Mouse (Mus musculus) intestine, embryonic 16.5 days (tissue): ENCODE results near the gene Tsc2. TPM values are rescaled to one million over a fixed set of nuclear protein-coding genes. Genes with fewer than 3 reads are reported as not detected.

Source experiments
- ATAC-seq: fragments of 200-750 bp; cut with Nextera tagmentation; 2 replicates; pipeline ENCODE4 v1.8.0; 2017; ENCODE audit warnings: moderate TSS enrichment, moderate library complexity
- H3K27ac ChIP-seq: fragments of 300-500 bp; sonication (generic); 2 replicates; pipeline ENCODE4 v1.5.1; 2014; ENCODE audit warnings: mild to moderate bottlenecking, low read length
- H3K27me3 ChIP-seq: fragments of 300-500 bp; sonication (generic); replicated peaks from 2 replicates; pipeline ENCODE4 v1.6.1; 2014; ENCODE audit warnings: low read length, control low read depth, mixed read lengths; ENCODE audit not compliant: control insufficient read depth, insufficient read depth
- H3K36me3 ChIP-seq: fragments of 300-500 bp; sonication (generic); 2 replicates; pipeline ENCODE4 v1.6.1; 2014; ENCODE audit warnings: low read length, control low read depth; ENCODE audit not compliant: control insufficient read depth, insufficient read depth
- H3K4me1 ChIP-seq: fragments of 300-500 bp; sonication (generic); 2 replicates; pipeline ENCODE4 v1.6.1; 2014; ENCODE audit warnings: low read length, control low read depth, mixed read lengths; ENCODE audit not compliant: control insufficient read depth, insufficient read depth
- H3K4me2 ChIP-seq: fragments of 300-500 bp; sonication (generic); 2 replicates; pipeline ENCODE4 v1.6.1; 2014; ENCODE audit warnings: low read depth, low read length, control low read depth
- H3K4me3 ChIP-seq: fragments of 300-500 bp; sonication (generic); 2 replicates; pipeline ENCODE4 v1.5.1; 2014; ENCODE audit warnings: mild to moderate bottlenecking, low read length
- H3K9ac ChIP-seq: fragments of 300-500 bp; sonication (generic); 2 replicates; pipeline ENCODE4 v1.6.1; 2014; ENCODE audit warnings: low read depth, low read length
- H3K9me3 ChIP-seq: fragments of 300-500 bp; sonication (generic); 2 replicates; pipeline ENCODE4 v1.6.1; 2016; ENCODE audit warnings: low read length, control low read depth; ENCODE audit not compliant: control insufficient read depth
- WGBS: fragments of 180-500 bp; shearing (Covaris S2); extraction: QIAGEN DNeasy Blood & Tissue Kit; methylation state at CpG from one replicate; pipeline ENCODE4 v1.1.7; 2014; 5-methylcytosine and 5-hydroxymethylcytosine counted together
- polyA plus RNA-seq: library from polyadenylated mRNA; unstranded; fragments of >200 nt; fragmentation: Nextera tagmentation; extraction: Ambion mirVana; gene quantifications from 2 replicates; pipeline ENCODE4 v1.2.1, GENCODE M21; 2015

The Tsc2 gene
- polyA plus RNA-seq, 1 experiment from 2014 or later: 38.5 TPM

- Histone ChIP-seq H3K36me3 (no peaks in the 10 kb centered on the region), H3K27me3 (no peaks in the 10 kb centered on the region), H3K27ac (0 out of 2 replicates have a peak overlapping the region, but pooled peaks have one; percentile 88), H3K9me3 (no peaks in the 10 kb centered on the region), H3K4me1 (peaks cover 19% of the 10 kb centered on the region), H3K9ac (no peak overlapping the region), H3K4me3 (no peak overlapping the region), H3K4me2 (no peak overlapping the region)
- 76% methylated on average over 7 of the region's 7 CpGs for WGBS
- no peak for ATAC-seq
Measured at GRCm38 (mm10) chr17:24557091-24557490, 75.3 kb downstream of the Tsc2 start.

DNA sequence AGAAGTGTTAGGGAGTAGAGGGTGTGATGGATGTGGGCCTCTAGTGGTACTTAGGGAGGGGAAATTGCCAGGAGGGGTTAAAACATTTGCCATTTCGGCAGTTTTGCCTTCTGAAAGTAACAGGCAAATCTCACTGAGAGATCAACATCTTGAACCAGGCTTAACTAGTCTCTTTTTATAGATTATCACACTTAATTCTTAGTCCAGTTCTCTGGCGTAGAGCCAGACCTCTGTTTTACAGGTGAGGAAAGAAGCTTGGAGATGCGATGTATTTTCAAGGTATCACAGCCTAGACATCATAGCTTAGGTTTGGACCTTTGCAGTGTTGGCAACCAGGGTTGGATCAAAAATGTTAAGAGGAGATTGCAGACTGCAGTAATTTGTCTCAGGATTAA, 81.4 kb downstream of the Tsc2 start:
- no peak for ATAC-seq
- peak overlapping the region; percentile 96 for H3K27ac ChIP-seq

DNA sequence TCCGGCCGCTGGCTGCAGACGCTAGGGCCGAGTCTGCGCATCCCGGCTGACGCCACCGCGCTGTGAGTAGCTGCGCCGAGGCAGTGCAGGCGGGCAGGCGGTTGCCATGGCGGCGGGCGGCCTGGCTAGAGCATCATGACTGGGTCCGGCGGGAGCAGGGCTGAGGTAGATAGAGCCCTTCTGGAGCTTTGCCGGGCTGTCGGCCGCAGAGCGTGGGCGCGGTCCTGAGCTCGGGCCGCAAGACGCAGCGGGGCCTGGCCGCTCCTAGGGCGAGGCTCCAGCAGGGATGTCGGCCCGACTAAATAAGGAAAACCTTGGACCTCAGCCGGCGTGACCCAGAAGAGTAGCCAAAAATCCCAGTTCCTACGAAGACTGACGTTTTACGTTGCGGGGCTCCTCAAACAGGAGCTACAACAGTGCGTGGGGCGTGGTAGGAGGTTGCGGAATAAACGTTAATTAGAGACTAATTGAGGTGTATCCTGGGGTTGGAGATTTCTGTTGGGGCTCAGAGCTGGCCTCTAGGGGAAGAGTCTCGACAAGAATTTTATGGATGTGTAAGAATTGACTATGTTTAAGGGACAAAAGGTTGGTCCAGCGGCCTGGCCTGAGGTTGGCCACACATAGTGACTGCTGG, 81.9 kb downstream of the Tsc2 start:
- peak overlapping the region; percentile 93 for H3K9ac ChIP-seq
- peak overlapping the region; percentile 89 for H3K4me3 ChIP-seq
- H3K9me3 ChIP-seq: no peaks in the 10 kb centered on the region
- H3K4me1 ChIP-seq: peaks cover 23% of the 10 kb centered on the region
- no peaks in the 10 kb centered on the region for H3K27me3 ChIP-seq
- ATAC-seq: peak; percentile 73
- peak overlapping the region; percentile 78 for H3K4me2 ChIP-seq
- H3K27ac ChIP-seq: peak overlapping the region; percentile 96
- H3K36me3 ChIP-seq: no peaks in the 10 kb centered on the region
- WGBS: under 1% methylated on average over 44 of the region's 44 CpGs

More for the DNA sequence above, 81.4 kb downstream of the Tsc2 start:
- Histone ChIP-seq H3K27me3 (no peaks in the 10 kb centered on the region), H3K9me3 (no peaks in the 10 kb centered on the region), H3K4me2 (peak overlapping the region; percentile 78), H3K9ac (peak overlapping the region; percentile 93), H3K4me3 (peak overlapping the region; percentile 89), H3K36me3 (no peaks in the 10 kb centered on the region), H3K4me1 (peaks cover 20% of the 10 kb centered on the region)
- WGBS: 56% methylated on average over 3 of the region's 3 CpGs

DNA sequence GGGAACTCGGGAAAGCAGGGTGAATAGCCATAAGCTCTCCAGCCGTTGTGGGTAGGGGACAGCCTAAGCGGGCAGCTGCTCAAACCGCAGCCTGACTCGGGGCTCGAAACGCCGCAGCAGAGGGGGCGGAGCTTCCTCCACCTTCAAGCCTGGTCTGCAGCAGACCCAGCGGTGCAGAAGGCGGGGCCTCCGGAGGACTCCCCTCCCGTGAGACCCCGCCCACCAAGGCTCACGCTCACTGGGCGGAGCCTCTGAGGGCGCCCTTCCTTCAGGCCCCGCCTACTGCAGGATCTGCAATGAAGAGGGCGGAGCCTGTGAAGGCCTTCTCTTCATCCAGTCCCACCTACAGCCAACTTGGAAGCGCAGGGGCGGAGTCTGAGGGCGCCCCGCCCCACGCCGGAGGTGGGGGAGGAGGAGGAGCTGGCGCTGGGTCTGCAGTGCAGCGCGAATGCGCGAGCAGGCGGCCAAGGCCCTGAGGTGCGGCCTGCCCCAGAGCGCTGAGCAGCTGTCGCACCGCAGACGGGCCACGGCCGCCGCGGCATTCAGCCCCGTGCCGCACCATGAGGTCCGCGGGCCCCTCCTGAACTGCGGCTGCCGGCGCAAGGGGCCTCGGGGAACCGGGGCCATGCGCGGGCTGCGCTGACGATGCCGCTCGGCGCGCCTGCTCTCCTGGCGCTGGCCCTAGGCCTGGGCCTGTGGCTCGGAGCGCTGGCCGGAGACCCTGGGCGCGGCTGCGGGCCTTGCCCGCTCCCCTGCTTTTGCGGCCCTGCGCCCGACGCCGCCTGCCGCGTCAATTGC, 82.6 kb downstream of the Tsc2 start, which contains the start of gene Pkd1:
Gene Pkd1, plus strand, starts transcription at position 217 of the 798 bp plus-strand sequence.
- under 1% methylated on average over 72 of the region's 72 CpGs for WGBS
- Histone ChIP-seq H3K4me1 (peaks cover 23% of the 10 kb centered on the region), H3K4me3 (peak within 1 kb of the TSS; percentile 89), H3K27me3 (no peaks in the 10 kb centered on the region), H3K9me3 (no peaks in the 10 kb centered on the region), H3K36me3 (no peaks in the 10 kb centered on the region), H3K9ac (peak within 1 kb of the TSS; percentile 93), H3K4me2 (peak within 1 kb of the TSS; percentile 82), H3K27ac (peak within 1 kb of the TSS; percentile 96)
- ATAC-seq: peak; percentile 95

GRCm38 (mm10) chr17:24548921-24549617, 83.4 kb downstream of the Tsc2 start:
- Histone ChIP-seq H3K27ac (peak overlapping the region; percentile 75), H3K4me2 (peak overlapping the region; percentile 82), H3K4me1 (peaks cover 23% of the 10 kb centered on the region), H3K4me3 (peak overlapping the region; percentile 89), H3K36me3 (no peaks in the 10 kb centered on the region), H3K9me3 (no peaks in the 10 kb centered on the region), H3K9ac (peak overlapping the region; percentile 63), H3K27me3 (no peaks in the 10 kb centered on the region)
- peak; percentile 27 for ATAC-seq
- WGBS: 5% methylated on average over 23 of the region's 23 CpGs

DNA sequence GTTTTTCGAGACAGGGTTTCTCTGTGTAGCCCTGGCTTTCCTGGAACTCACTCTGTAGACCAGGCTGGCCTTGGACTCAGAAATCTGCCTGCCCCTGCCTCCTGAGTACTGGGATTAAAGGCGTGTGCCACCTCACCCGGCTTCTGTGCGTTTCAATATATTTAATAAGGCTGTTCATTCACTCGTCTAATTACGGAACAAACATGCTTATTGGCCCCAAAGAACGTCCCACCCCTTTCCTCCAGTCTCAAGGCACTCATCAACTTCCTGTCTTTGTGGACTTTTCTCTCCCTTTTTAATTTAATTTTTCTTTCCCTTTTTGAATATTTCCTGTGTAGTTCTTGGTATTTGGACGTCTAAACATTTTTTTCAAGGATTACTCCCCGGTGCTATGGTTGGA, 84.0 kb downstream of the Tsc2 start:
- H3K36me3 ChIP-seq: no peaks in the 10 kb centered on the region
- peaks cover 23% of the 10 kb centered on the region for H3K4me1 ChIP-seq
- WGBS: 31% methylated on average over 9 of the region's 9 CpGs
- no peaks in the 10 kb centered on the region for H3K27me3 ChIP-seq
- peak overlapping the region; percentile 89 for H3K4me3 ChIP-seq
- H3K27ac ChIP-seq: no peak overlapping the region
- H3K9ac ChIP-seq: no peak overlapping the region
- H3K9me3 ChIP-seq: no peaks in the 10 kb centered on the region
- peak overlapping the region; percentile 82 for H3K4me2 ChIP-seq
- no peak for ATAC-seq

GRCm38 (mm10) chr17:24546234-24546633, 86.2 kb downstream of the Tsc2 start:
- H3K4me2 ChIP-seq: no peak overlapping the region
- H3K4me3 ChIP-seq: no peak overlapping the region
- no peak overlapping the region for H3K9ac ChIP-seq
- no peaks in the 10 kb centered on the region for H3K36me3 ChIP-seq
- H3K4me1 ChIP-seq: peaks cover 17% of the 10 kb centered on the region
- H3K9me3 ChIP-seq: no peaks in the 10 kb centered on the region
- ATAC-seq: no peak
- peak overlapping the region; percentile 49; the same call in 1 of the 2 replicates for H3K27ac ChIP-seq
- H3K27me3 ChIP-seq: no peaks in the 10 kb centered on the region
- WGBS: 60% methylated on average over 3 of the region's 3 CpGs
